Mouse (Mus musculus) midbrain, embryonic 11.5 days (tissue): ENCODE measurements around the gene Gm10428. TPM values are rescaled to one million over a fixed set of nuclear protein-coding genes. Genes with fewer than 3 reads are reported as not detected.

Experiments
- ATAC-seq: fragments of 200-750 bp; cut with Nextera tagmentation; 2 replicates; pipeline ENCODE4 v1.8.0; 2017; ENCODE audit warnings: moderate TSS enrichment, moderate library complexity; ENCODE audit not compliant: low FRiP score
- DNase-seq: peaks from one replicate; pipeline ENCODE4 v3.0.0; 2015; ENCODE audit warnings: low spot score; ENCODE audit errors: missing footprints
- H3K27ac ChIP-seq: fragments of 300-500 bp; sonication (generic); 2 replicates; pipeline ENCODE4 v1.5.1; 2014; ENCODE audit warnings: low read depth, low read length
- H3K27me3 ChIP-seq: fragments of 300-500 bp; sonication (generic); 2 replicates; pipeline ENCODE4 v1.6.1; 2014; ENCODE audit warnings: mild to moderate bottlenecking, low read length, moderate library complexity, mixed read lengths; ENCODE audit not compliant: control insufficient read depth, insufficient read depth
- H3K36me3 ChIP-seq: fragments of 300-500 bp; sonication (generic); 2 replicates; pipeline ENCODE4 v1.6.1; 2014; ENCODE audit warnings: mild to moderate bottlenecking, low read length, moderate library complexity, mixed read lengths; ENCODE audit not compliant: control insufficient read depth, insufficient read depth
- H3K4me1 ChIP-seq: fragments of 300-500 bp; sonication (generic); 2 replicates; pipeline ENCODE4 v1.6.1; 2014; ENCODE audit warnings: low read length; ENCODE audit not compliant: control insufficient read depth, insufficient read depth
- H3K4me2 ChIP-seq: fragments of 300-500 bp; sonication (generic); 2 replicates; pipeline ENCODE4 v1.6.1; 2014; ENCODE audit warnings: mild to moderate bottlenecking, moderate library complexity
- H3K4me3 ChIP-seq: fragments of 300-500 bp; sonication (generic); 2 replicates; pipeline ENCODE4 v1.5.1; 2014; ENCODE audit warnings: low read depth, low read length
- H3K9ac ChIP-seq: fragments of 300-500 bp; sonication (generic); 2 replicates; pipeline ENCODE4 v1.6.1; 2014; ENCODE audit warnings: low read length
- H3K9me3 ChIP-seq: fragments of 300-500 bp; sonication (generic); 2 replicates; pipeline ENCODE4 v1.6.1; 2016; ENCODE audit warnings: low read length; ENCODE audit not compliant: control insufficient read depth
- WGBS: fragments of 180-500 bp; shearing (Covaris S2); extraction: QIAGEN DNeasy Blood & Tissue Kit; methylation state at CpG from one replicate; pipeline ENCODE4 v1.1.7; 2014; 5-methylcytosine and 5-hydroxymethylcytosine counted together
- polyA plus RNA-seq: library from polyadenylated mRNA; unstranded; fragments of >200 nt; fragmentation: Nextera tagmentation; extraction: Ambion mirVana; gene quantifications from 2 replicates; pipeline ENCODE4 v1.2.1, GENCODE M21; 2014

Gene Gm10428
- polyA plus RNA-seq, 1 experiment from 2014 or later: not detected

- peaks cover 2% of the 10 kb centered on the region; the same call in 1 of the 2 replicates for H3K4me1 ChIP-seq
- ATAC-seq: no peak
- WGBS: 82% methylated on average over 6 of the region's 6 CpGs
These were observed 5.0 kb downstream of the Gm10428 start for GRCm38 (mm10) chr11:62757906-62758305.

GRCm38 (mm10) chr11:62758491-62758890, 5.6 kb downstream of the Gm10428 start:
- Histone ChIP-seq H3K4me2 (no peak overlapping the region), H3K4me3 (no peak overlapping the region), H3K9me3 (no peaks in the 10 kb centered on the region), H3K9ac (no peak overlapping the region), H3K36me3 (no peaks in the 10 kb centered on the region), H3K4me1 (peaks cover 2% of the 10 kb centered on the region; the same call in 1 of the 2 replicates), H3K27me3 (no peaks in the 10 kb centered on the region), H3K27ac (no peak overlapping the region)
- ATAC-seq (no peak), DNase-seq (peak; percentile 54)
- WGBS: 92% methylated on average over 11 of the region's 11 CpGs

More at GRCm38 (mm10) chr11:62757906-62758305, 5.0 kb downstream of the Gm10428 start:
- no peaks in the 10 kb centered on the region for H3K27me3 ChIP-seq
- H3K27ac ChIP-seq: no peak overlapping the region
- H3K36me3 ChIP-seq: no peaks in the 10 kb centered on the region
- no peaks in the 10 kb centered on the region for H3K9me3 ChIP-seq
- H3K4me3 ChIP-seq: no peak overlapping the region
- no peak overlapping the region for H3K9ac ChIP-seq
- DNase-seq: no peak
- no peak overlapping the region for H3K4me2 ChIP-seq

GRCm38 (mm10) chr11:62760755-62761457, 8.0 kb downstream of the Gm10428 start:
- ATAC-seq (no peak), DNase-seq (no peak)
- H3K4me1 ChIP-seq: peaks cover 2% of the 10 kb centered on the region; the same call in 1 of the 2 replicates
- H3K4me3 ChIP-seq: no peak overlapping the region
- H3K4me2 ChIP-seq: no peak overlapping the region
- no peaks in the 10 kb centered on the region for H3K9me3 ChIP-seq
- H3K27me3 ChIP-seq: no peaks in the 10 kb centered on the region
- H3K36me3 ChIP-seq: no peaks in the 10 kb centered on the region; the same call in 1 of the 2 replicates
- WGBS: 78% methylated on average over 9 of the region's 9 CpGs
- H3K9ac ChIP-seq: no peak overlapping the region
- no peak overlapping the region for H3K27ac ChIP-seq

GRCm38 (mm10) chr11:62776510-62776909, 23.6 kb downstream of the Gm10428 start:
- no peaks in the 10 kb centered on the region for H3K27me3 ChIP-seq
- H3K9me3 ChIP-seq: peaks cover 29% of the 10 kb centered on the region
- peaks cover 36% of the 10 kb centered on the region for H3K36me3 ChIP-seq
- 88% methylated on average over 7 of the region's 7 CpGs for WGBS
- no peak overlapping the region for H3K27ac ChIP-seq
- no peak for ATAC-seq
- DNase-seq: no peak
- no peak overlapping the region for H3K4me3 ChIP-seq
- H3K4me2 ChIP-seq: no peak overlapping the region
- no peaks in the 10 kb centered on the region for H3K4me1 ChIP-seq
- no peak overlapping the region for H3K9ac ChIP-seq

GRCm38 (mm10) chr11:62788935-62789616, 36.2 kb downstream of the Gm10428 start, which contains the start of gene Zfp286:
Zfp286 (minus strand) TSS chr11:62789462.
- H3K4me3 ChIP-seq: peak within 1 kb of the TSS; percentile 67
- peak within 1 kb of the TSS; percentile 92 for H3K9ac ChIP-seq
- ATAC-seq (peak; percentile 97), DNase-seq (peak; percentile 99)
- H3K4me2 ChIP-seq: peak within 1 kb of the TSS; percentile 77
- peaks cover 14% of the 10 kb centered on the region for H3K36me3 ChIP-seq
- H3K9me3 ChIP-seq: no peaks in the 10 kb centered on the region
- WGBS: 8% methylated on average over 34 of the region's 34 CpGs
- H3K27ac ChIP-seq: no peak within 1 kb of the TSS
- peaks cover 4% of the 10 kb centered on the region for H3K4me1 ChIP-seq
- no peaks in the 10 kb centered on the region for H3K27me3 ChIP-seq

GRCm38 (mm10) chr11:62789617-62789936, 36.7 kb downstream of the Gm10428 start:
- peaks cover 10% of the 10 kb centered on the region; the same call in 1 of the 2 replicates for H3K36me3 ChIP-seq
- H3K4me3 ChIP-seq: peak overlapping the region; percentile 67
- WGBS: 58% methylated on average over 3 of the region's 3 CpGs
- peak overlapping the region; percentile 77 for H3K4me2 ChIP-seq
- H3K9ac ChIP-seq: peak overlapping the region; percentile 92
- H3K27ac ChIP-seq: no peak overlapping the region
- ATAC-seq (no peak; the same call in 1 of the 2 replicates), DNase-seq (no peak)
- H3K27me3 ChIP-seq: no peaks in the 10 kb centered on the region
- peaks cover 4% of the 10 kb centered on the region for H3K4me1 ChIP-seq
- no peaks in the 10 kb centered on the region for H3K9me3 ChIP-seq

Other genes with a start within 250 kb of the Gm10428 start
- gene Cenpv, start 213.8 kb upstream of the Gm10428 start, polyA plus RNA-seq: 54.8 and 68.5 TPM in 2 replicates
- gene Ubb, start 201.9 kb upstream of the Gm10428 start, polyA plus RNA-seq: 3,727 and 3,899 TPM in 2 replicates
- 4.9 and 5.4 TPM in 2 replicates for gene Trpv2, start 178.6 kb upstream of the Gm10428 start, polyA plus RNA-seq
- gene Lrrc75a, start 104.6 kb upstream of the Gm10428 start, polyA plus RNA-seq: 12.5 and 12.6 TPM in 2 replicates
- 38.5 and 43.8 TPM in 2 replicates for gene Mmgt2, start 104.4 kb upstream of the Gm10428 start, polyA plus RNA-seq
- 12.4 and 14.9 TPM in 2 replicates for gene Zfp287, start 21.2 kb upstream of the Gm10428 start, polyA plus RNA-seq
- gene Zfp286, start 36.4 kb downstream of the Gm10428 start, polyA plus RNA-seq: 28.4 and 32.0 TPM in 2 replicates
- 3.9 and 4.4 TPM in 2 replicates for gene Trim16, start 67.1 kb downstream of the Gm10428 start, polyA plus RNA-seq
- gene Fbxw10, start 94.0 kb downstream of the Gm10428 start, polyA plus RNA-seq: 0.45 and 0.63 TPM in 2 replicates
- 44.4 and 48.7 TPM in 2 replicates for gene Tvp23b, start 126.4 kb downstream of the Gm10428 start, polyA plus RNA-seq
- gene Cdrt4, start 198.1 kb downstream of the Gm10428 start, polyA plus RNA-seq: 0.32 TPM in 1 of 2 replicates, not detected in the other